Mouse (Mus musculus) heart, postnatal 0 days (tissue): Measurements from ENCODE around the gene Ss18l2.

ENCODE experiments used
- CTCF ChIP-seq: IDR thresholded peaks from 2 replicates; pipeline ENCODE4 v1.5.1; 2016; ENCODE audit warnings: antibody characterized with exemption, control low read depth, low read depth
- EP300 ChIP-seq: IDR thresholded peaks from 2 replicates; pipeline ENCODE4 v1.6.1; 2016; ENCODE audit warnings: antibody characterized with exemption, low read depth

GRCm38 (mm10) chr9:121752774-121753173 is 42.6 kb downstream of the Ss18l2 start:
- TF ChIP-seq CTCF: no peak
- no peak for TF ChIP-seq EP300
